Mouse (Mus musculus) lung, embryonic 14.5 days (tissue): Measurements from ENCODE around the gene Brk1. TPM values are rescaled to one million over a fixed set of nuclear protein-coding genes. Genes with fewer than 3 reads are reported as not detected.

Source experiments
- ATAC-seq: fragments of 200-750 bp; cut with Nextera tagmentation; 2 replicates; pipeline ENCODE4 v1.8.0; 2017; ENCODE audit warnings: mild to moderate bottlenecking, moderate TSS enrichment, moderate library complexity; ENCODE audit not compliant: insufficient read depth
- DNase-seq: peaks from one replicate; pipeline ENCODE4 v3.0.0-alpha.2; 2015
- H3K27ac ChIP-seq: fragments of 300-500 bp; sonication (generic); 2 replicates; pipeline ENCODE4 v1.5.1; 2014; ENCODE audit warnings: low read depth, mild to moderate bottlenecking, moderate library complexity
- H3K27me3 ChIP-seq: fragments of 300-500 bp; sonication (generic); 2 replicates; pipeline ENCODE4 v1.6.1; 2014; ENCODE audit warnings: low read length, control low read depth; ENCODE audit not compliant: insufficient read depth
- H3K36me3 ChIP-seq: fragments of 300-500 bp; sonication (generic); 2 replicates; pipeline ENCODE4 v1.6.1; 2014; ENCODE audit warnings: control low read depth; ENCODE audit not compliant: insufficient read depth
- H3K4me1 ChIP-seq: fragments of 300-500 bp; sonication (generic); 2 replicates; pipeline ENCODE4 v1.6.1; 2014; ENCODE audit warnings: antibody characterized with exemption, control low read depth; ENCODE audit not compliant: insufficient read depth
- H3K4me2 ChIP-seq: fragments of 300-500 bp; sonication (generic); 2 replicates; pipeline ENCODE4 v1.6.1; 2014; ENCODE audit warnings: mild to moderate bottlenecking
- H3K4me3 ChIP-seq: fragments of 300-500 bp; sonication (generic); 2 replicates; pipeline ENCODE4 v1.5.1; 2014; ENCODE audit warnings: low read depth, low read length
- H3K9ac ChIP-seq: fragments of 300-500 bp; sonication (generic); 2 replicates; pipeline ENCODE4 v1.6.1; 2014
- H3K9me3 ChIP-seq: fragments of 300-500 bp; sonication (generic); 2 replicates; pipeline ENCODE4 v1.6.1; 2016; ENCODE audit warnings: low read depth, low read length, control low read depth
- CTCF ChIP-seq: IDR thresholded peaks from 2 replicates; pipeline ENCODE4 v1.5.1; 2016; ENCODE audit warnings: antibody characterized with exemption, low read depth
- WGBS: fragments of 180-500 bp; shearing (Covaris S2); extraction: QIAGEN DNeasy Blood & Tissue Kit; methylation state at CpG from one replicate; pipeline ENCODE4 v1.1.7; 2014; 5-methylcytosine and 5-hydroxymethylcytosine counted together
- polyA plus RNA-seq: library from polyadenylated mRNA; unstranded; fragments of >200 nt; fragmentation: Nextera tagmentation; extraction: Ambion mirVana; gene quantifications from 2 replicates; pipeline ENCODE4 v1.2.1, GENCODE M21; 2014

The Brk1 gene
- polyA plus RNA-seq, 1 experiment from 2014 or later: 227 TPM

- DNase-seq: no peak
These were observed 55.3 kb downstream of the Brk1 start for GRCm38 (mm10) chr6:113659648-113660491.

GRCm38 (mm10) chr6:113660492-113661352 lies 56.1 kb downstream of the Brk1 start:
- no peak overlapping the region for H3K27ac ChIP-seq
- ATAC-seq: no peak

More at GRCm38 (mm10) chr6:113659648-113660491, 55.3 kb downstream of the Brk1 start:
- no peak overlapping the region for H3K9ac ChIP-seq
- no peak overlapping the region for H3K4me3 ChIP-seq
- no peaks in the 10 kb centered on the region for H3K9me3 ChIP-seq
- peak overlapping the region; percentile 13; the same call in 1 of the 2 replicates for H3K27ac ChIP-seq
- peaks cover 6% of the 10 kb centered on the region; the same call in 1 of the 2 replicates for H3K4me1 ChIP-seq
- WGBS: 61% methylated on average over 8 of the region's 8 CpGs
- no peak for TF ChIP-seq CTCF
- no peaks in the 10 kb centered on the region for H3K27me3 ChIP-seq
- H3K4me2 ChIP-seq: no peak overlapping the region
- no peaks in the 10 kb centered on the region for H3K36me3 ChIP-seq
- no peak for ATAC-seq

GRCm38 (mm10) chr6:113661353-113662241 lies 57.0 kb downstream of the Brk1 start:
- Histone ChIP-seq H3K4me1 (peaks cover 6% of the 10 kb centered on the region; the same call in 1 of the 2 replicates), H3K4me3 (no peak overlapping the region), H3K4me2 (no peak overlapping the region), H3K36me3 (no peaks in the 10 kb centered on the region), H3K9me3 (no peaks in the 10 kb centered on the region), H3K27me3 (no peaks in the 10 kb centered on the region), H3K9ac (no peak overlapping the region), H3K27ac (no peak overlapping the region)
- DNase-seq (peak; percentile 17), ATAC-seq (no peak)
- WGBS: 44% methylated on average over 12 of the region's 12 CpGs
- TF ChIP-seq CTCF: no peak

More at GRCm38 (mm10) chr6:113660492-113661352, 56.1 kb downstream of the Brk1 start:
- no peak for TF ChIP-seq CTCF
- no peak for DNase-seq
- Histone ChIP-seq H3K4me2 (no peak overlapping the region), H3K27me3 (no peaks in the 10 kb centered on the region), H3K9ac (no peak overlapping the region), H3K4me3 (no peak overlapping the region), H3K4me1 (peaks cover 6% of the 10 kb centered on the region; the same call in 1 of the 2 replicates), H3K36me3 (no peaks in the 10 kb centered on the region), H3K9me3 (no peaks in the 10 kb centered on the region)
- 52% methylated on average over 14 of the region's 14 CpGs for WGBS

- H3K4me2 ChIP-seq: no peak overlapping the region
- H3K4me3 ChIP-seq: no peak overlapping the region
- peaks cover 6% of the 10 kb centered on the region; the same call in 1 of the 2 replicates for H3K4me1 ChIP-seq
- H3K36me3 ChIP-seq: no peaks in the 10 kb centered on the region
- DNase-seq (no peak), ATAC-seq (no peak)
- no peak overlapping the region for H3K27ac ChIP-seq
- no peaks in the 10 kb centered on the region for H3K9me3 ChIP-seq
- TF ChIP-seq CTCF: 0 out of 2 replicates have a peak, but pooled peaks have one; percentile 21
- no peak overlapping the region for H3K9ac ChIP-seq
- no peaks in the 10 kb centered on the region for H3K27me3 ChIP-seq
- WGBS: 86% methylated on average over 8 of the region's 8 CpGs
These were observed 58.6 kb downstream of the Brk1 start for GRCm38 (mm10) chr6:113662964-113663700.

DNA sequence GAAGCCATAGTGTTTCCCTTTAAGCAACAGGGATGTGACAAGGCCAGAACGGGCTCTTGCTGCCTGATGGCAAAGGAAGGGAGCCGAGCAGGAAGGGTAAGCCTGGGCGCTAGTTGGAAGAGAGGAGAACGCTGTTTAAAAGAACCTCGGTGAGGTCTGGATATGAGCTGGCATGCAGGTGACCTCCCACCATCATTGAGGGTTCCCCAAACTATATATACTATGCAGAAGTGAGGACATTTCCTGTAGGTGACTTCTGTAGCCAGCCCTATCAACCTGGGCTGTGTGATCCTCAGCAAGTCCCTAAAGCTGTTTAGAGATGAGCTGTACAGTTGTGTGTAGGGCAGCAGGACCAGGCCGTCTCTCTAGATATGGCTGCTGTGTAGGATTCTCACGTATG lies 59.7 kb downstream of the Brk1 start:
- DNase-seq (no peak), ATAC-seq (no peak)
- TF ChIP-seq CTCF: no peak
- Histone ChIP-seq H3K4me3 (no peak overlapping the region), H3K9me3 (no peaks in the 10 kb centered on the region), H3K9ac (no peak overlapping the region), H3K27me3 (no peaks in the 10 kb centered on the region), H3K4me2 (no peak overlapping the region), H3K27ac (no peak overlapping the region), H3K4me1 (peaks cover 11% of the 10 kb centered on the region), H3K36me3 (no peaks in the 10 kb centered on the region)
- WGBS: 79% methylated on average over 7 of the region's 7 CpGs

Other genes with a start within 250 kb of the Brk1 start
- 45.9 and 49.4 TPM in 2 replicates for gene Tada3, start 226.9 kb upstream of the Brk1 start, polyA plus RNA-seq
- 211 and 214 TPM in 2 replicates for gene Arpc4, start 226.7 kb upstream of the Brk1 start, polyA plus RNA-seq
- 2.2 and 2.5 TPM in 2 replicates for gene Ttll3, start 215.5 kb upstream of the Brk1 start, polyA plus RNA-seq
- 15.7 and 18.8 TPM in 2 replicates for gene Rpusd3, start 185.4 kb upstream of the Brk1 start, polyA plus RNA-seq
- not detected in 2 replicates for gene Cidec, start 169.0 kb upstream of the Brk1 start, polyA plus RNA-seq
- 70.0 and 76.4 TPM in 2 replicates for gene Jagn1, start 162.2 kb upstream of the Brk1 start, polyA plus RNA-seq
- gene Il17re, start 146.3 kb upstream of the Brk1 start, polyA plus RNA-seq: 12.0 and 12.2 TPM in 2 replicates
- 7.7 and 9.1 TPM in 2 replicates for gene Il17rc, start 133.3 kb upstream of the Brk1 start, polyA plus RNA-seq
- gene Creld1, start 121.5 kb upstream of the Brk1 start, polyA plus RNA-seq: 20.7 and 27.0 TPM in 2 replicates
- 0.05 and 0.16 TPM in 2 replicates for gene Prrt3, start 102.8 kb upstream of the Brk1 start, polyA plus RNA-seq
- 92.8 and 97.6 TPM in 2 replicates for gene Emc3, start 73.1 kb upstream of the Brk1 start, polyA plus RNA-seq
- gene Fancd2, start 73.1 kb upstream of the Brk1 start, polyA plus RNA-seq: 15.4 and 15.7 TPM in 2 replicates
- 0.17 TPM in 1 of 2 replicates, not detected in the other for gene Fancd2os, start 4.1 kb upstream of the Brk1 start, polyA plus RNA-seq
- 42.2 and 42.7 TPM in 2 replicates for gene Vhl, start 19.2 kb downstream of the Brk1 start, polyA plus RNA-seq
- 3.1 and 3.6 TPM in 2 replicates for gene Irak2, start 33.7 kb downstream of the Brk1 start, polyA plus RNA-seq
- gene Tatdn2, start 92.3 kb downstream of the Brk1 start, polyA plus RNA-seq: 1.2 and 1.5 TPM in 2 replicates
- gene Ghrl, start 115.1 kb downstream of the Brk1 start, polyA plus RNA-seq: 0.34 TPM in 1 of 2 replicates, not detected in the other
- 286 and 295 TPM in 2 replicates for gene Sec13, start 136.0 kb downstream of the Brk1 start, polyA plus RNA-seq